Mouse (Mus musculus) testis, postnatal 10 days (tissue): ENCODE data around the gene Micall1.
A peak's percentile ranks its signal among the peaks of the same experiment; 100 is the strongest.

Experiments
- DNase-seq: peaks from one replicate; pipeline ENCODE4 v3.0.0; 2021; ENCODE audit warnings: low spot score

The Micall1 gene

DNA sequence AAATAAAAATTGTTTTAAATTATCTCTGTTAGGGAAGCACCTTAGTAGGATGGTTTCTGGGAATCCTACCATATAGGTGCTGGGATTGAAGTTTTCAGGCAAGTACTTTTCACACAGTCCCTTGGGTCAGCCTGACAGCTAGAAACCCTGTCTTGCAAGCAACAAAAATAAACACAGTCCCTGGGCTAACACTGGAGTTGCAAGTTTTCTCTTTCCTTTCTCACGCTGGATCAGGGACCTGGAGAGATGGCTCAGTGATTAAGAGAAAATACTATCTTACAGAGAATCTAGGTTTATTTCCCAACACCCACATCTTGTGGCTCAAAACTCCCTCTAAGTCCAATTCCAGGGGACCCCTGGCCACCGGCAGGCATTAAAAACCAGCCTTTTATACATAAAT, 11.6 kb upstream of the Micall1 start:
- no peak for DNase-seq

DNA sequence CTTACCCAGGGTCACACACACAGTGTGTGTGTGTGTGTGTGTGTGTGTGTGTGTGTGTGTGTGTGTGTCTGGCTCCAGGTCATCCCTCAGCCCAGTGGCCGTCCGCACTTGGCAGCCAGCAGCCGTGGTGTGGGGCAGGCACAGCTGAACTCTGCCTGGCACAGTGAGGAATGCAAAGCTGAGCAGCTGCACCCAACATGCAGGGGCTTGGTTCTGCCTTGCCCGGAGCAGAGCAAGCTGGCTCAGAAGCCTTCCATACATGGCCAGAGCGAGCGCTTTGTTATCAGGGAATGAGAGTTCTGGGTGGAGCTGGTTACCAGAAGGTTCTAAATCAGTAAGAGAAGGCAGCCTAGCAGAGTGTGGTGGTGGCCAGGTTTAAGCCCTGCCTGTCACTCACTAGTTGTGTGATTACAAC, 11.1 kb upstream of the Micall1 start:
- DNase-seq = peak; percentile 57

- no peak for DNase-seq
Measured at GRCm38 (mm10) chr15:79098220-79098619, 10.5 kb upstream of the Micall1 start.

DNA sequence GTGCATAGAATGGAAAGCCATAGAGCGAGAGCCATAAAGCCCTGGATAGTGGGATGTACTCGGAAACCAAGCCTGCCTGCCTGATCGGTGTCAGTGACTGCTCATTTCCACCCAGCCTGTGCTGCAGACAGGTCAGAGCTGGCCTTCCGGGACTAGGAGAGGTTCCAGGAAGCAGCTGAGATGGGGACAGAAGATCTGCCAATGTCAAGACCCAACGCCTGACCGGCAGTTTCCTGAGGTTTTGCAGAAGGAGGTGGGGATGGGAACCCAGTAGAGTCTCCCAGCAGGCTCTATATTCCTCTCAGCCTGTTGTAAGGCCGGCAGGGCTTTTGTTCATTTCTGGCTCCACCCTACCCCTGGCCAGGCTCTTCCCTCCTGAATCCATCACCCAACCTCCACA, 9.8 kb upstream of the Micall1 start:
- DNase-seq = no peak

- DNase-seq = no peak
Measured at GRCm38 (mm10) chr15:79099456-79099855, 9.2 kb upstream of the Micall1 start.

DNA sequence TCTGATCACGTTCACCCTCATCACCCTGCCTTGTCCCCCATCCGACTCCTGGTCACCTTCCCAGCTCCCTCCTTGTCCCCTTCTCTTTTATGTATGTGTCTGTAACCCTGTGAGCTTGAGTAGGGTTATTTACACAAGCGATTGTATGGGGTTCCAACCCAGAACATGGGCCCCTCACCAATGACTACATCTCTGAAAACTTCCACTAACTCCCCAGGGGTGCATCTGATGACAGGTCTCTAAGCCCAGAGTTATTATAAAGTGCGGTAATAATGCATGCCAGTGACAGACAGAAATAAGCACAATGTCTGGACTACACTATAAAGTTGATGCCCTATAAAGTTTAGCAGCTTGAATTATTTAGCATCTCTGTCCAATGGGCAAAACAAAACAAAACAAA, 8.3 kb upstream of the Micall1 start:
- DNase-seq = no peak

DNA sequence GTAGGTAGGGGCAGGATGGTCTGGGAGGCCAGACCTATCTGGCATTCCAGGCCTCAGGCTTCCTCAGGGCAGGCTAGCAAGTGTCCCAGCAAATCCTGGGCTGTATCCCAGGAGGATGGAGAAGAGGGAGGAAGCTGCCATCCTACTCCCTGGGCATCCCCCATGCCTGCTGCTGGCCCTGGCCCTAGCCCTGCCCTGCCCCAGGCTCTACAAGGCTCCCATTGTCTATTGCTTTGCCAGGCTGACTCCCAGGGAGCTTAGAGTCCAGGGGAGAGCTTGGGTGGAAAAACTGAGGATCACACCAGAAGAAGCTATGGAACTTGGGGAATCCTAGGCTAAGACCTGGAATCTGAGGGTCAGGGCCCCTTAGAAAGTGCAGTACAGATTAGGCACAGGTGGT, 7.2 kb upstream of the Micall1 start:
- no peak for DNase-seq

GRCm38 (mm10) chr15:79103264-79103663, 5.4 kb upstream of the Micall1 start:
- DNase-seq = no peak

GRCm38 (mm10) chr15:79105804-79106203, 2.9 kb upstream of the Micall1 start:
- DNase-seq = no peak

- no peak for DNase-seq
Measured at GRCm38 (mm10) chr15:79107966-79108365, 732 bp upstream of the Micall1 start.

DNA sequence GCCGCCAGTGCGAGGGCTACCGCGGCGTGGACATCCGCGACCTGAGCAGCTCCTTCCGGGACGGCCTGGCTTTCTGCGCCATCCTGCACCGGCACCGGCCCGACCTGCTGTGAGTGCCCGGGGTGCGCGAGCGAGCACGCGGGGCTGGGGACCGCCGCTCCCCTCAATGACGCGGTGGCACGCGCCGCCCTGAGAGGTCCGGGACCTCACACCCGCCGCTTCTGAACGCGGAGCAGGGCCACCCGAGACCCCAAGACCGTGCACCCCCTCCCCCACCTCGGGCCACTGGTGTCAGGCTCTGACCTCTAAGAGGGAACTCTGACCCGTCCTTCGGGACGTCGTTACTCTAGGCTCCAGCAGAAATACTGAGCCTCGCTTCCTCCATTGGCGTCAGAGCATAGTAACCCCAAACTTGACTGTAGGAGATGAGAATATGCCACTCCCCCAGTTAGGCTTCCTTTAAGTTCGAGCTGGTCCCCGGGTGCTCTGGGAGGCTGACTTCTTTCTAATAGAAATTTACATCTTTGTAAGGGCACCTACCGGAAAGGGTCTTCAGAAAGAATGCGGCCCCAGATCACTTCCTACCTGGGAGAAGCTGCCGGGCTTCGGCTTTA, 730 bp downstream of the Micall1 start:
- DNase-seq = peak; percentile 78

GRCm38 (mm10) chr15:79110031-79110430, 1.3 kb downstream of the Micall1 start:
- DNase-seq = no peak

- DNase-seq = no peak
Measured at GRCm38 (mm10) chr15:79110528-79110927, 1.8 kb downstream of the Micall1 start.

DNA sequence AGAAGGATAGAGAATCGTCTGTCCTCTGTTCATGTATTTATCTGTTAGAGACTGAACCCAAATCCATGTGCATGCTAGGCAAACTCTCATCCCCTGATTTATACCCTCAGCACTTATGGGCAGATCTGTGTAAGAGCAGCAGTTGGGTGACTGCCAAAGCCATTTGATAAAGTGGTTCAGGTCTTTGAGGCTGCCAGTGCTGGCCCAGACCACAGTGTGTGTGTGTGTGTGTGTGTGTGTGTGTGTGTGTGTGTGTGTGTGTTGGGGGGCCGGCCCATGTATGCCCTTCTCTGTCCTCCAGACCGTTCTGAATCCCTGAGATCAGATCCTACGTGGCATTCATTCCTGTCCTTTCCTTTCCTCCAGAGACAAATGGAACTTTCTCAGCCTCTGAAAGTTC, 3.1 kb downstream of the Micall1 start:
- DNase-seq = peak; percentile 53

GRCm38 (mm10) chr15:79115276-79115675, 6.6 kb downstream of the Micall1 start:
- DNase-seq = no peak

GRCm38 (mm10) chr15:79119491-79119890, 10.8 kb downstream of the Micall1 start:
- no peak for DNase-seq

GRCm38 (mm10) chr15:79122119-79122518, 13.4 kb downstream of the Micall1 start:
- DNase-seq = no peak

DNA sequence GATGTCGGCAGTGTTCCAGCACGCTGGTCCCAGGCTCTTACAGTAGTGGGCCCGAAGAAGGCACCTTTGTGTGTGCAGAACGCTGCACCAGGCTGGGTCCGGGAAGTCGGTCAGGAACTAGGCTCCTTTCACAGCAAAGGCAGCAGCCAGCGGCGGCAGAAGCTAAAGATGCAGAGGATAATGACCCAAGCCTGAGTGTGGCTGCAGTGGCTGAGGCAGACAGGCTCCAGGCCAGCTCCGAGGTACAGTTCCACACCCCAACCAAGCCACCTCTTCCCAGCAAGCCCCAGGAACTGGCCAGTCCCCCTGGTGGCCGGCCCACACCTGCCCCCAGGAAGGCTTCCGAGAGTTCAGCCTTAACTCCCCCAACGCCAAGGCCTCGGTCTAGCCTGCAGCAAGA, 13.8 kb downstream of the Micall1 start:
- DNase-seq = no peak

DNA sequence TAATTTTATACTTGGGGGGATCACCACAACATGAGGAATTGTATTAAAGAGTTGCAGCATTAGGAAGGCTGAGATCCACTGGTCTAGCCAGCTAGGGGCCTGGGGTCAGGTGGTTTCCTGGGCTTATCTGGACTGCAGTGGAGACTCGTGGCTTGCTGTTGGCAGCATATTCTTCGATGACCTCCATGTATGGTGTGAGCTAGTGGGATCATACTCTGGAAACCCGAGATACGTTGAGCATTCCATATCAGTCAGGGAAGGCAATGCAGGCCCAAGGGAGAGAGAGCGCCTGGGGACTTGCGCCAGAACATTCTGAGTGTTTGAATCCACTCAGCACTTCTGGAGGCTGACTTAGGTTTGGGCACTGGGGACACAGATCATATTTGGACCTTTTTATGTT, 15.1 kb downstream of the Micall1 start:
- DNase-seq = no peak

- no peak for DNase-seq
Measured at GRCm38 (mm10) chr15:79124331-79124875, 15.7 kb downstream of the Micall1 start.

DNA sequence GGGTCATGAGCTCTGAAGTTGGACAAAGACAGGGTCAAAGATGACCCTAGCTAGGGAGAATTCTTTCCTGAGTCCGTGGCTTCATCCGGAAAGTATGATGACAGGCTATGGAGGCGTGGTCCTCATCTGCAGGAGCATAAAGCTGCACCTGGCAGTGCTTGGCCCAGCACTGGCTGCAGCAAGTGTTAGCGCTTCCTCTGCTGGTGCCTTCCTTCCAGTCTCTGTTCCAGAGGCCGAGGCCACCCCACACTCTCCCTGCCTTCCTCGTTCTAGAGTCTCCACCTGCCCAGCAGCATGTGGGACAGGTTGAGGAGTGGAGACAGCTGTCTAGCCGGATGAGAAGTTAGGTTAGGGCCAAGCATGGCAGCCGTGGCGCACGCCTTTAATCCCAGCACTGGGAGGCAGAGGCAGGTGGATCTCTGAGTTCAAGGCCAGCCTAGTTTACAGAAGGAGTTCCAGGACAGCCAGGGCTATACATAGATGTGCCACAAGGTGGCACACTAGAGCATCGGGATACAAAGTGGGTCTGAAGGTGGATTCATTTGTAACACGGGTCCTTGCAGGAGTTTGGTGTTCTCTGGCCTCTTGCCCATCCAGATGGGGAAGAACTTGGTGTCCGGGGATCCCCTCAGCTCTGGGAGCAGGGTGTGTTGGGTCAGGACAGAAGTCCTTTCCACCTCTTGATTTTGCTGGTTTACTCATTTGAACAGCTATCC, 17.7 kb downstream of the Micall1 start:
- DNase-seq = peak; percentile 72

- no peak for DNase-seq
Measured at GRCm38 (mm10) chr15:79127101-79127500, 18.4 kb downstream of the Micall1 start.

DNA sequence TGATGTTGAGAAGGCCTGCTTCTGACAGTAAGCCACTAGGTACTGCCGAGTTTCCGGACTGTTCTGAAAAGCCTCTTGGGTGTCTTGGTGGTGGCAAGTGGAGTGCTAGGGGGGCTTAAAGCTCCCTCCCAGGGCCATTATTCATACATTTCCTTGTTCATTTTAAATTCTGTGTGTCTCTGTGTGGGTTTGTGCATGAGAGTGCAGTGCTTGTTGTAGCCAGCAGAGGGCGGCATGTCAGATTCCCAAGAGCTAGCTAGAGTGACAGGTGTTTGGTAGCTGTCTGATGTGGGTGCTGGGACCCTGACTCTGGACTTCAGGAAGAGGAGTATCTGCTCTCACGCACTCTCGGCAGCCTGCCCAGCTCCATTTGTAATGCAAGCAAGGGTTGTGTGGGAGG, 19.5 kb downstream of the Micall1 start:
- DNase-seq = no peak

GRCm38 (mm10) chr15:79129311-79129710, 20.6 kb downstream of the Micall1 start:
- DNase-seq = peak; percentile 71
